Mouse (Mus musculus): ENCODE results near the gene Nutm1. TPM values are rescaled to one million over a fixed set of nuclear protein-coding genes. Genes with fewer than 3 reads are reported as not detected.
A peak's percentile ranks its signal among the peaks of the same experiment; 100 is the strongest.

The Nutm1 gene
- polyA plus RNA-seq, 1 experiment from 2014 or later, result 0.04 TPM

DNA sequence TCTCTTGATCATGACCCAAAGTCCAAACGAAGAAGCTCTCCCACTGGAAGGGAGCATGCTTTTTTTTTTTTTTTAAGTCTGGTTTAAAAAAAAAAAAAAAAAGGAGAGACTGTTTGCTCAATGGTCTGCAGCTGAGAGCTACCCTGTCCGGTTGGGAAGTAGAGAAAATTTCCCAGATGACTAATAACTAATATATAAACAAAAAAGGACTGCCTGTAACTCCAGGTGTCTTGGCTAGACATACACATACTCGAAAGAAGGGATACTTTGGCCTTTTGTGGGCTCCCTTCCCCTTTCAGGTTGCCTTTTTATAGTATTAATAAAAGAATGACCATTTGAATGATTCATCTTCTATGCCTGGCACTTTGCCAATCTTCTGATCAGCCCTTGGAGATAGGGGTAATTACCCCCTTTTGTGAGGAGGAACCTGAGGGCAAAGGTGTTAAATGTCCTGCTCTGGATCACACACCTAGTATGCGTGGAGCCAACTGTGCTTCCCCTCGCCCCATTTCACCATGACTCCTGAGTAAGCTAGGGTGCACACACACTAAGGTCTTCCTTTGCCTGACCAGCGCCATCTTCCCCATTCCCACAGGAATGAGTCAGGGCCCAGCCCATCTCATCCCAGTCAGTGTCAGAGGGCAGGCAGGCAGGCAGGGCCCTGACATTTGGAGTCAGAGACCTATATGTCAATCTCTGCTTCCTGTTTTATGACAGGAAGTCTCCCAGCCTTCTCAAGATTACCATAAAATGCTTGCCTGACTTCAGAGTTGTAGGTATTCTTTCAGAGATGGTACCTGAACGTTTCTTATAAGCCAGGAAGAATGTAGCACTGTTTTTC lies 4.2 kb downstream of the Nutm1 start:
- Histone ChIP-seq H3K27ac (replicated peaks) (no peak overlapping the region), H3K27me3 (no peaks in the 10 kb centered on the region), H3K9ac (replicated peaks) (no peak overlapping the region), H3K4me2 (replicated peaks) (no peak overlapping the region), H3K4me3 (no peak overlapping the region), H3K4me1 (no peaks in the 10 kb centered on the region), H3K36me3 (no peaks in the 10 kb centered on the region), H3K9me3 (no peaks in the 10 kb centered on the region)
- 71% methylated on average over 7 of the region's 7 CpGs for whole genome bisulfite sequencing
- no peak for ATAC-seq (replicated peaks)

GRCm38 (mm10) chr2:112249780-112250453 lies 9.2 kb downstream of the Nutm1 start:
- Histone ChIP-seq H3K9ac (replicated peaks) (no peak overlapping the region), H3K4me2 (replicated peaks) (no peak overlapping the region), H3K4me1 (no peaks in the 10 kb centered on the region), H3K27ac (replicated peaks) (no peak overlapping the region), H3K9me3 (no peaks in the 10 kb centered on the region), H3K4me3 (no peak overlapping the region), H3K36me3 (peaks cover 10% of the 10 kb centered on the region), H3K27me3 (no peaks in the 10 kb centered on the region)
- no peak for ATAC-seq (replicated peaks)
- WGBS, result 86% methylated on average over 10 of the region's 10 CpGs

DNA sequence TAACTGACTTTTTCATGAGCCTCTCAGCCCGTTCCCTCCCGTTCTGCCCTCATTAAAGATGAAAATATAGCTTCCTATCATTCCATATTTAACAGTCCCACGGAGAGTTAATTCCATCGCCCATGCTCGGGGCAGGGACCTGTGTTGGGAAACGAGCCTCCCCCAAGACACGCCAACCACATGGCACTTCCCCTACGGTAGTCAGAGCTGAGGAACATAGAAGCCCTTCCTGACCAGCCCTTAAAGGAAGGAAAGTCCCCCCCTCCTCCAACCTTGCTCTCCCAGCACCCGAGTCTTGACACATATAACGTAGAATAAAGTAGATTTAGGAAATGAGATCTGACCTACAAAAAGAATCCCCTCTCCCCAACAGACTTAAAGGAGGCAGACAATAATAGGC lies 11.8 kb downstream of the Nutm1 start:
- Histone ChIP-seq H3K9me3 (no peaks in the 10 kb centered on the region), H3K4me3 (no peak overlapping the region), H3K4me2 (replicated peaks) (no peak overlapping the region), H3K4me1 (no peaks in the 10 kb centered on the region), H3K36me3 (peaks cover 19% of the 10 kb centered on the region), H3K27me3 (no peaks in the 10 kb centered on the region), H3K9ac (replicated peaks) (no peak overlapping the region), H3K27ac (replicated peaks) (no peak overlapping the region)
- 91% methylated on average over 10 of the region's 10 CpGs for WGBS
- no peak for ATAC-seq (replicated peaks)

GRCm38 (mm10) chr2:112246193-112246592 lies 12.9 kb downstream of the Nutm1 start:
- Histone ChIP-seq H3K4me3 (no peak overlapping the region), H3K4me2 (replicated peaks) (no peak overlapping the region), H3K27me3 (no peaks in the 10 kb centered on the region), H3K9ac (replicated peaks) (no peak overlapping the region), H3K36me3 (peaks cover 19% of the 10 kb centered on the region), H3K9me3 (no peaks in the 10 kb centered on the region), H3K4me1 (peaks cover under 1% of the 10 kb centered on the region; the same call in 1 of the 2 replicates), H3K27ac (replicated peaks) (no peak overlapping the region)
- ATAC-seq (replicated peaks), result no peak
- WGBS, result 95% methylated on average over 6 of the region's 6 CpGs

DNA sequence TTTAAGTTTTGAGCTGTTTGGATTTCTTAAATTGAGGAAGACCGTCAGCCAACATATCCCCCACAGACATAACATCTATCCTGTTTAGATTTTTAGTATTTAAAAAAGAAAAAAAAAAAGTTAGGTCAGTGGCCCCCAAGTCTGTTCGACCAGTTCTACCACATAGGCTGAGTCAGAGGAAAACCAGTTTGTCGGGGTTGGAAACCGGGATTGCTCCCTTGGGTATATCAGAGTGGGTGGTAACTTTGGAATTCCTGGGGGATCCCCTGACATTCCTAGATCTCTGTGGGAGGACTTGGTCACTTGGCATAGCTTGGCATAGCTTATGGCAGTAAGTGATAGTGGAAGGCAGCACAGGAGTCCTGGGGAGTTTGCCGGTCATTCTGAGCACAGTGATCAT lies 13.8 kb downstream of the Nutm1 start:
- Histone ChIP-seq H3K36me3 (peaks cover 19% of the 10 kb centered on the region), H3K4me1 (peaks cover 9% of the 10 kb centered on the region), H3K4me2 (replicated peaks) (no peak overlapping the region), H3K27me3 (no peaks in the 10 kb centered on the region), H3K9me3 (no peaks in the 10 kb centered on the region), H3K9ac (replicated peaks) (no peak overlapping the region), H3K4me3 (no peak overlapping the region), H3K27ac (replicated peaks) (no peak overlapping the region)
- ATAC-seq (replicated peaks), result no peak
- over 99% methylated on average over 5 of the region's 5 CpGs for WGBS

- no peak for ATAC-seq (replicated peaks)
- WGBS, result 86% methylated on average over 14 of the region's 14 CpGs
- no peak overlapping the region for H3K9ac ChIP-seq (replicated peaks)
- H3K27me3 ChIP-seq, result no peaks in the 10 kb centered on the region
- no peak overlapping the region for H3K4me2 ChIP-seq (replicated peaks)
- H3K36me3 ChIP-seq, result peaks cover 16% of the 10 kb centered on the region
- no peak overlapping the region for H3K27ac ChIP-seq (replicated peaks)
- no peak overlapping the region for H3K4me3 ChIP-seq
- H3K9me3 ChIP-seq, result no peaks in the 10 kb centered on the region
- H3K4me1 ChIP-seq, result peaks cover 16% of the 10 kb centered on the region
These were observed 17.3 kb downstream of the Nutm1 start for GRCm38 (mm10) chr2:112241787-112242186.

DNA sequence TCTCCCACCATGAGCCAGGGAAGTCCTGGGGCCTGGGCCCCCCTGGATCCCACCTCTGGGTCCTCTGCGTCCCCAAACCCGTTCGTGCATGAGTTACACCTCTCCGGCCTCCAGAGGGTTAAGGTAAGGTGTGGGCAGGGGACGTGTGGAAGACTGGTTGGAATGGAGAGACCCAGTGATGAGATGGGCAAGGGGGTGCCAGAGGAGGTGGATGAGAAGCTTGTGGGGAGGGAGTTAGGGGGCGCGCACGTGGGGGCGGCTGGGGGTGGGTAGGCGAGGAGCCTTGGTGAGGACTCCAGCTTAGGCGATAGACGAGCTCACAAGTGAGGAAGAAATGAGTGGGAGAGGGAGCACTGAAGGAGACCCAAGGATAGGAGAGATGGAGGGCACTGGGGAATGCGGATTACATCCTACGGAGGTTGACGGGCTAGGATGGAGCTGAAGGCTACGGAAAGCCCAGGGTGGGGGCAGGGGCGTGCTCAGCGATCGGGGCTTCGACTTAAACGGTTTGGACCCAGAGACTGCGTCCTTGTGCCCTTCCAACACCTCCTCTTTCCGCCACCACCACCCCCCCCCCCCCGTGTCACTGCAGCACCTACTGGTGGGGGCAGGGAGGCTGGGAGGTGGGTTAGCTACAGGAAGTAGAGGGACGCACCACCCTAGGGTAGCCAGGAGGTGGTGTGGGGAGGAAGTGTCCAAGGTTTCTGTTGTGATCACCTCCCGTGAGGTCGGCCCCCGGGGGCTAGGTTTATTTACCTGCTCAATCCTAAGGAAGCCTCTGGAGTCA lies 19.0 kb downstream of the Nutm1 start:
- Histone ChIP-seq H3K27ac (replicated peaks) (peak overlapping the region; percentile 98), H3K27me3 (no peaks in the 10 kb centered on the region), H3K36me3 (peaks cover 9% of the 10 kb centered on the region; the same call in 1 of the 2 replicates), H3K9me3 (no peaks in the 10 kb centered on the region), H3K4me1 (peaks cover 16% of the 10 kb centered on the region), H3K9ac (replicated peaks) (peak overlapping the region; percentile 86), H3K4me2 (replicated peaks) (peak overlapping the region; percentile 86), H3K4me3 (peak overlapping the region; percentile 98)
- under 1% methylated on average over 27 of the region's 28 CpGs for WGBS
- peak; percentile 62 for ATAC-seq (replicated peaks)

DNA sequence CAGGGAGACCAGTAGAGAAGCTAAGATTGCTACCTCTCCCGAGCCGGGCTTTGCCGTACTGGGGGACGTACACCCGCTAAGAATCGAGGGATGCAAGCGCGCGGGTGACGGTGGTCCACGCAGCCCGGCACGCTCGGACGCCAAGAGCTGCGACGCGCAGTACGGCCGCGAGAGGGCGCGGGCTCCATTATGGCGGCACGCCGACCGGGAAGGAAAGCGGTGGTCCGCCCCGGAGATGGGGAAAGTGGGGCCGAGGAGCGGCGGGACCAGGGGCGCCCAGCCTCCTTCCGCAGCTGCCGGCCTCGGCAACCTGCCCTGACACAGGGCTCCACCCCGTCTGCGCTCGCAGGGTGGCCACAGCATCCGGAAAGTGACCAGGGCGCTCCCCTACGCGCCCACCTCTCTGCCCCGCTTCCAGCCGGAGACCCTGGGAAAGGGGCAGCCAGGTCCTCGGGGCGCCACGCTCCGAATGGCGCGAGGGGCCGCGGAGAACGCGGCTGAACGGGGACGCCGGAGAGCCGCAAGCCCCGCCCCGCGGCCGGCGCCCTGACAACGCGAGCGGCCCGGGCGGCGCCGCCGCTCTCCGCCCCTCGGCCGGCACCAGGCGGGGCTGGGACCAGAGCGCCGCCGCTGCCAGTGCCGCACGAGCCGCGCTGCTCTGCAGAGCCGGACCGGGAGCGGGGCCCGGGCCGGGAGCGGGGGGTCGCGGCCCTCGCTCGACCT lies 19.7 kb downstream of the Nutm1 start, which contains the start of gene Lpcat4:
TSS of gene Lpcat4 (plus strand) at position 257 of the 723 bp plus-strand sequence.
- H3K4me2 ChIP-seq (replicated peaks), result peak within 1 kb of the TSS; percentile 86
- peaks cover 6% of the 10 kb centered on the region; the same call in 1 of the 2 replicates for H3K36me3 ChIP-seq
- H3K9ac ChIP-seq (replicated peaks), result peak within 1 kb of the TSS; percentile 86
- ATAC-seq (replicated peaks), result peak; percentile 91
- H3K27ac ChIP-seq (replicated peaks), result peak within 1 kb of the TSS; percentile 98
- H3K4me3 ChIP-seq, result peak within 1 kb of the TSS; percentile 98
- under 1% methylated on average over 86 of the region's 94 CpGs for WGBS
- no peaks in the 10 kb centered on the region for H3K9me3 ChIP-seq
- H3K4me1 ChIP-seq, result peaks cover 16% of the 10 kb centered on the region
- no peaks in the 10 kb centered on the region for H3K27me3 ChIP-seq

GRCm38 (mm10) chr2:112238006-112238405 lies 21.1 kb downstream of the Nutm1 start:
- 14% methylated on average over 4 of the region's 4 CpGs for whole genome bisulfite sequencing
- Histone ChIP-seq H3K4me3 (no peak overlapping the region), H3K9me3 (no peaks in the 10 kb centered on the region), H3K4me1 (peaks cover 16% of the 10 kb centered on the region), H3K27ac (replicated peaks) (no peak overlapping the region), H3K36me3 (no peaks in the 10 kb centered on the region), H3K27me3 (no peaks in the 10 kb centered on the region), H3K9ac (replicated peaks) (no peak overlapping the region), H3K4me2 (replicated peaks) (no peak overlapping the region)
- no peak for ATAC-seq (replicated peaks)

DNA sequence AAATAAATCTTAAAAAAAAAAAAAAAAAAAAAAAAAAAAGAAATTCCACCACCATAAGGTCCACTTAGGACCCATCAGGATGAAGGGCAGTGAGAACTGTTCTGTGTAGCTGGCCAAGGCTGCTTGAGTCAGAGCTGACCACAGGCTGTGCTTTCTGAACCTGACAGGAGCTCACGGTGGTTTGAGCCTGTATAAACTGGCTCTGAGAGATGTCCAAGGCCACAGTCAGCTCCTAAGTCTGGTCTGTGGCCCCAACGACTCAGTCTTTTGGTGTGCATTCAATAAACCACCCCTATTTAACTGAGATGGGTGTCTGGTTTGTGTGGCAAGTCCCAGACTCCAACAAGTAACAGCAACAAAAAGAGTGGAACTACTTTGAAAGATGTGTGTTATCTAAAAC lies 22.5 kb downstream of the Nutm1 start:
- peaks cover 16% of the 10 kb centered on the region for H3K4me1 ChIP-seq
- no peak for ATAC-seq (replicated peaks)
- no peak overlapping the region for H3K4me3 ChIP-seq
- H3K9me3 ChIP-seq, result no peaks in the 10 kb centered on the region
- no peaks in the 10 kb centered on the region for H3K36me3 ChIP-seq
- no peaks in the 10 kb centered on the region for H3K27me3 ChIP-seq
- H3K4me2 ChIP-seq (replicated peaks), result no peak overlapping the region
- WGBS, result 86% methylated on average over 2 of the region's 2 CpGs
- no peak overlapping the region for H3K9ac ChIP-seq (replicated peaks)
- H3K27ac ChIP-seq (replicated peaks), result no peak overlapping the region

DNA sequence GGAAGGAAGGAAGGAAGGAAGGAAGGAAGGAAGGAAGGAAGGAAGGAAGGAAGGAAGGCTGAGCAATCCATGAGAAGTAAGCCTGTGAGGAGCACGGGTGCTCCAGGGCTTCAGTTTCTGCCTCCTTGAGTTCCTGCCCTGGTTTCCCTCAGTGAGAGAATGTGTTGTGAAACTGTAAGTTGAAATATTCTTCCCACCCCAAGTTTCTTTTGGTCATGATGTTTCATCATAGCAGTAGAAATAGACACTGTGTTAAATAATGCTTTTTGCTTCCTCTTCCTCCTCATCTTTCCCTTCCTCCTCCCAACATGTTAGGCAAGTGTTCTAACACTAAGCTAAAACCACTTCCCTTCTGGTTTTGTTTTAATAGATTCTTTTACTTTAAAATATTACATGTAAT lies 26.5 kb downstream of the Nutm1 start:
- no peak for ATAC-seq (replicated peaks)
- 79% methylated on average over 1 of the region's 1 CpGs for WGBS
- Histone ChIP-seq H3K27me3 (no peaks in the 10 kb centered on the region), H3K36me3 (no peaks in the 10 kb centered on the region), H3K4me3 (no peak overlapping the region), H3K4me2 (replicated peaks) (no peak overlapping the region), H3K4me1 (no peaks in the 10 kb centered on the region), H3K9me3 (no peaks in the 10 kb centered on the region), H3K27ac (replicated peaks) (no peak overlapping the region), H3K9ac (replicated peaks) (no peak overlapping the region)

Measured in forebrain, embryonic 15.5 days (tissue).